Mouse (Mus musculus) G1E (cell line): ENCODE results near the gene Ccr7.

ENCODE experiments used
- CTCF ChIP-seq: IDR thresholded peaks from 2 replicates; pipeline ENCODE4 v1.5.1; 2012; ENCODE audit warnings: low read depth, low read length, inconsistent platforms, mixed read lengths
- GATA1 ChIP-seq: IDR thresholded peaks from 2 replicates; pipeline ENCODE4 v1.6.1; 2012; ENCODE audit warnings: borderline replicate concordance, low read length, inconsistent platforms, mixed read lengths
- POLR2AphosphoS5 ChIP-seq: IDR thresholded peaks from 2 replicates; pipeline ENCODE4 v1.6.1; 2012; ENCODE audit warnings: low read depth, low read length, inconsistent platforms; ENCODE audit not compliant: insufficient replicate concordance
- TAL1 ChIP-seq: conservative IDR thresholded peaks from 2 replicates; pipeline ENCODE4 v1.6.1; 2012; ENCODE audit warnings: low read depth, low read length, inconsistent platforms, mixed read lengths

DNA sequence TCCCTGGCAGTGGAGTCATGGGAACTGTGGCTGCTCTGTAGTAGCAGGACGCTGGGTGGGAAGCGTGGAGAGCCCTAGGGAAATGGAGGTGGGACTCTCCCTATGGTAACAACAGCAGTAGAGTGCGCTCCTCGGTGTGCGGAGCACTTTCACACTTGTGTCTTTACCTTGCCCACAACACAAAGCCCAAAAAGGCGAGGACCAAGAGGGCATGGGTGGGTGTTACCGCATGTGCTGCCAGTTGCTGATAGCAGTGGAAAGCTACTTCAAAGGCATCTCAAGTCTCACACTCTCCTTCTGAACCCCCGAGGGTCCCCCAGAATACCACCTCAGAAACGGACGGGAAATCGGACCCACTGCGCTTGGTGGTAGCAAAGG, 23.4 kb downstream of the Ccr7 start:
- TF ChIP-seq CTCF (no peak), GATA1 (no peak), TAL1 (no peak), POLR2AphosphoS5 (no peak)
